Mouse (Mus musculus) stomach, postnatal 0 days (tissue): ENCODE data around the gene Agbl4.

ENCODE experiments used
- CTCF ChIP-seq: IDR thresholded peaks from 2 replicates; pipeline ENCODE4 v1.5.1; 2016; ENCODE audit warnings: antibody characterized with exemption, low read depth, mild to moderate bottlenecking, moderate library complexity
- EP300 ChIP-seq: optimal IDR thresholded peaks from 2 replicates; pipeline ENCODE3; 2016; ENCODE audit warnings: antibody characterized with exemption

- no peak for TF ChIP-seq CTCF
- no peak for TF ChIP-seq EP300
Observed at GRCm38 (mm10) chr4:110921013-110921412, 523.6 kb downstream of the Agbl4 start.
